ENCODE assay signal across 18 mouse cellular contexts in genomic region chr8:127564426-127564825, GRCm38 (mm10).
DNase-seq lines count a peak whose midpoint lies in the region; ATAC-seq lines count a peak whose summit lies in the region.
"Had no signal": no experiment of that assay in that cellular context is flagged by ENCODE, and none has a peak within 500 bp of the region (broad histone marks: within the 10 kb centered on the region; RNA-seq: fewer than 3 reads in every experiment).

No protein-coding gene starts in this region.

- DNase-seq in ES-CJ7 (ENCODE audit: low read depth, low spot score) (peak; percentile 70), ZHBTc4 (ENCODE audit: low read depth, low spot score) (peak; percentile 55)
- DNase-seq in gonadal fat pad, adult 2 months (ENCODE audit: low read depth), result peak; percentile 69
- DNase-seq in adrenal gland, adult (ENCODE audit: inconsistent age in 2 of 2, low spot score in 1 of 2), result no peak
- DNase-seq in adrenal gland, postnatal 25 days, result no peak
- DNase-seq: adrenal gland, postnatal 14 days; cerebellum, adult 2 months; cerebellum, postnatal 10 days; gastrocnemius, postnatal 10 days; heart, postnatal 36 days; kidney, adult 11 months had no signal

- no peaks in the 10 kb centered on the region for H3K36me3 ChIP-seq in forebrain, embryonic 12.5 days (replicated peaks)
- H3K36me3 ChIP-seq in forebrain, embryonic 15.5 days, result no peaks in the 10 kb centered on the region
- H3K36me3 ChIP-seq: heart, embryonic 13.5 days; hindbrain, embryonic 15.5 days had no signal

- WGBS in forebrain, embryonic 12.5 days, result 17% methylated on average over 4 of the region's 4 CpGs
- 26% methylated on average over 4 of the region's 4 CpGs for WGBS in forebrain, embryonic 15.5 days

- H3K4me3 ChIP-seq in forebrain, embryonic 12.5 days (replicated peaks), result no peak overlapping the region
- H3K4me3 ChIP-seq in forebrain, embryonic 15.5 days, result no peak overlapping the region
- H3K4me3 ChIP-seq: embryonic facial prominence, embryonic 10.5 days; forebrain, embryonic 10.5 days; heart, embryonic 13.5 days; hindbrain, embryonic 15.5 days had no signal

- H3K27me3 ChIP-seq in forebrain, embryonic 12.5 days, result no peaks in the 10 kb centered on the region
- no peaks in the 10 kb centered on the region for H3K27me3 ChIP-seq in forebrain, embryonic 15.5 days
- H3K27me3 ChIP-seq: heart, embryonic 13.5 days; hindbrain, embryonic 15.5 days had no signal

- ATAC-seq in forebrain, embryonic 12.5 days (ENCODE audit: low FRiP score), result peak; percentile 11; the same call in 1 of the 2 replicates
- ATAC-seq in forebrain, embryonic 15.5 days (replicated peaks), result no peak
- ATAC-seq: forebrain, embryonic 16.5 days had no signal

- no peak overlapping the region for H3K4me2 ChIP-seq in forebrain, embryonic 12.5 days
- no peak overlapping the region for H3K4me2 ChIP-seq in forebrain, embryonic 15.5 days (replicated peaks)
- H3K4me2 ChIP-seq: heart, embryonic 13.5 days; hindbrain, embryonic 15.5 days had no signal

- H3K27ac ChIP-seq in forebrain, embryonic 12.5 days, result no peak overlapping the region
- H3K27ac ChIP-seq in forebrain, embryonic 15.5 days (replicated peaks), result no peak overlapping the region
- H3K27ac ChIP-seq: embryonic facial prominence, embryonic 10.5 days; forebrain, embryonic 10.5 days; heart, embryonic 13.5 days; hindbrain, embryonic 15.5 days had no signal

- H3K9me3 ChIP-seq in forebrain, embryonic 12.5 days, result no peaks in the 10 kb centered on the region
- H3K9me3 ChIP-seq in forebrain, embryonic 15.5 days, result no peaks in the 10 kb centered on the region
- H3K9me3 ChIP-seq: embryonic facial prominence, embryonic 10.5 days; forebrain, embryonic 10.5 days; heart, embryonic 13.5 days; hindbrain, embryonic 15.5 days had no signal

- no peak overlapping the region for H3K9ac ChIP-seq in forebrain, embryonic 12.5 days
- no peak overlapping the region for H3K9ac ChIP-seq in forebrain, embryonic 15.5 days (replicated peaks)
- H3K9ac ChIP-seq: heart, embryonic 13.5 days; hindbrain, embryonic 15.5 days had no signal

- peaks cover 13% of the 10 kb centered on the region for H3K4me1 ChIP-seq in forebrain, embryonic 12.5 days
- H3K4me1 ChIP-seq in forebrain, embryonic 15.5 days, result peaks cover 4% of the 10 kb centered on the region
- H3K4me1 ChIP-seq: hindbrain, embryonic 15.5 days had no signal

Comparison
In these comparisons a context has a peak if more than half of its experiments do, and no peak if none do; other contexts are left out.
1. DNase-seq: peak in ES-CJ7 (single experiment), ZHBTc4 (single experiment) and gonadal fat pad, adult 2 months (single experiment); none in adrenal gland, adult (0 of 2) and adrenal gland, postnatal 25 days (single experiment).